Comparison of ENCODE assay signal across 41 mouse cellular contexts in genomic region chr7:28545891-28546210, GRCm38 (mm10). TPM values are rescaled to one million over a fixed set of nuclear protein-coding genes. Genes with fewer than 3 reads are reported as not detected.
A peak's percentile ranks its signal among the peaks of the same experiment; 100 is the strongest.
DNase-seq lines count a peak whose midpoint lies in the region; ATAC-seq and TF ChIP-seq lines count a peak whose summit lies in the region.
"Had no signal": no experiment of that assay in that cellular context is flagged by ENCODE, and none has a peak within 500 bp of the region (broad histone marks: within the 10 kb centered on the region; RNA-seq: fewer than 3 reads in every experiment).

No protein-coding gene starts in this region.

- H3K4me1 ChIP-seq in hindbrain, embryonic 14.5 days (replicated peaks; ENCODE audit: control insufficient read depth, insufficient read depth, low read length): peaks cover 10% of the 10 kb centered on the region; the same call in 1 of the 2 replicates
- peaks cover 15% of the 10 kb centered on the region for H3K4me1 ChIP-seq in hindbrain, embryonic 16.5 days (ENCODE audit: control insufficient read depth, insufficient read depth, low read depth, low read length)
- H3K4me1 ChIP-seq in midbrain, embryonic 13.5 days (replicated peaks): peaks cover 24% of the 10 kb centered on the region
- H3K4me1 ChIP-seq in midbrain, embryonic 11.5 days (ENCODE audit: control insufficient read depth, insufficient read depth, low read length): peaks cover 15% of the 10 kb centered on the region
- peaks cover 4 to 6% of the 10 kb centered on the region in 2 experiments; a peak in 2 of 4 replicates for H3K4me1 ChIP-seq in CH12.LX (ENCODE audit: control insufficient read depth in 1 of 2, insufficient read depth in 2 of 2)
- peaks cover 18% of the 10 kb centered on the region for H3K4me1 ChIP-seq in embryonic facial prominence, embryonic 13.5 days

- intact Hi-C loops in gastrocnemius, postnatal 36 days (cut with DNase I): no loop called here

- no peak overlapping the region for H3K27ac ChIP-seq in hindbrain, embryonic 14.5 days
- no peak overlapping the region for H3K27ac ChIP-seq in hindbrain, embryonic 16.5 days (ENCODE audit: low read depth, low read length)
- H3K27ac ChIP-seq in midbrain, embryonic 13.5 days: no peak overlapping the region
- H3K27ac ChIP-seq in midbrain, embryonic 11.5 days (ENCODE audit: low read depth, low read length): no peak overlapping the region
- H3K27ac ChIP-seq in CH12.LX (ENCODE audit: insufficient read depth, low read depth): no peak overlapping the region
- H3K27ac ChIP-seq in embryonic facial prominence, embryonic 13.5 days: no peak overlapping the region
- H3K27ac ChIP-seq: gastrocnemius, adult 2 months; heart, adult 2 months; heart, embryonic 13.5 days; limb, embryonic 13.5 days had no signal

- TF ChIP-seq EP300 in CH12.LX (IDR thresholded peaks at IDR 0.05; ENCODE audit: low read length): no peak

- DNase-seq in hindbrain, embryonic 14.5 days (ENCODE audit: low spot score): no peak
- no peak for DNase-seq in midbrain, embryonic 11.5 days (ENCODE audit: low spot score, missing footprints)
- DNase-seq in CH12.LX (ENCODE audit: extremely low read depth): no peak
- no peak for DNase-seq in gastrocnemius, postnatal 36 days
- DNase-seq: adrenal gland, postnatal 25 days; B cell, adult 2 months; cerebellum, adult 11-12 months; cerebellum, adult 9-11 months; embryo, embryonic 11 days; heart, adult 2 months; heart, postnatal 10 days; kidney, adult 18-20 months; kidney, postnatal 36 days; lung, postnatal 4 days; right cerebral cortex, postnatal 25 days; spleen, adult 18-20 months; thymus, adult 2 months; thymus, postnatal 36 days had no signal

- H3K4me2 ChIP-seq in hindbrain, embryonic 14.5 days (replicated peaks): peak overlapping the region; percentile 55; the same call in 1 of the 2 replicates
- no peak overlapping the region for H3K4me2 ChIP-seq in hindbrain, embryonic 16.5 days (ENCODE audit: low read length)
- H3K4me2 ChIP-seq in midbrain, embryonic 13.5 days (replicated peaks): peak overlapping the region; percentile 60; the same call in 1 of the 2 replicates
- no peak overlapping the region for H3K4me2 ChIP-seq in midbrain, embryonic 11.5 days
- no peak overlapping the region for H3K4me2 ChIP-seq in CH12.LX (ENCODE audit: insufficient read depth, low read depth, poor library complexity, severe bottlenecking)
- 0 out of 2 replicates have a peak overlapping the region, but pooled peaks have one; percentile 57 for H3K4me2 ChIP-seq in embryonic facial prominence, embryonic 13.5 days

- no peaks in the 10 kb centered on the region for H3K36me3 ChIP-seq in hindbrain, embryonic 14.5 days (replicated peaks; ENCODE audit: control insufficient read depth, insufficient read depth)
- H3K36me3 ChIP-seq in hindbrain, embryonic 16.5 days (ENCODE audit: control insufficient read depth, insufficient read depth, low read length): no peaks in the 10 kb centered on the region
- H3K36me3 ChIP-seq in midbrain, embryonic 13.5 days: no peaks in the 10 kb centered on the region
- no peaks in the 10 kb centered on the region for H3K36me3 ChIP-seq in midbrain, embryonic 11.5 days (ENCODE audit: control insufficient read depth, insufficient read depth, low read length)
- H3K36me3 ChIP-seq in CH12.LX (replicated peaks in 1 of 2; ENCODE audit: control insufficient read depth in 1 of 2, insufficient read depth in 1 of 2, low read length in 1 of 2): no peaks in the 10 kb centered on the region
- H3K36me3 ChIP-seq in embryonic facial prominence, embryonic 13.5 days: no peaks in the 10 kb centered on the region
- H3K36me3 ChIP-seq: G1E; heart, embryonic 13.5 days; limb, embryonic 13.5 days had no signal

- no peak for TF ChIP-seq CTCF in CH12.LX (conservative IDR thresholded peaks at IDR 0.05 in 1 of 2, IDR thresholded peaks at IDR 0.05 in 1 of 2; ENCODE audit: low read depth in 2 of 2, low read length in 2 of 2)

- no peaks in the 10 kb centered on the region for H3K79me2 ChIP-seq in CH12.LX (replicated peaks; ENCODE audit: control insufficient read depth, extremely low read depth, insufficient read depth, poor library complexity, severe bottlenecking)

- peaks cover 42% of the 10 kb centered on the region for H3K27me3 ChIP-seq in hindbrain, embryonic 14.5 days (ENCODE audit: control insufficient read depth, insufficient read depth, low read length)
- H3K27me3 ChIP-seq in hindbrain, embryonic 16.5 days (replicated peaks; ENCODE audit: control insufficient read depth, insufficient read depth, low read length): peaks cover 20% of the 10 kb centered on the region
- H3K27me3 ChIP-seq in midbrain, embryonic 13.5 days: peaks cover 55% of the 10 kb centered on the region
- H3K27me3 ChIP-seq in midbrain, embryonic 11.5 days (ENCODE audit: control insufficient read depth, insufficient read depth, low read length): peaks cover 18% of the 10 kb centered on the region
- peaks cover 9% of the 10 kb centered on the region for H3K27me3 ChIP-seq in CH12.LX (replicated peaks)
- H3K27me3 ChIP-seq in embryonic facial prominence, embryonic 13.5 days: peaks cover 61% of the 10 kb centered on the region

- H3K4me3 ChIP-seq in hindbrain, embryonic 14.5 days (replicated peaks; ENCODE audit: low read length): no peak overlapping the region
- H3K4me3 ChIP-seq in hindbrain, embryonic 16.5 days (ENCODE audit: low read length): no peak overlapping the region
- no peak overlapping the region for H3K4me3 ChIP-seq in midbrain, embryonic 13.5 days (replicated peaks)
- no peak overlapping the region for H3K4me3 ChIP-seq in midbrain, embryonic 11.5 days (ENCODE audit: low read depth, low read length)
- H3K4me3 ChIP-seq in CH12.LX (replicated peaks in 1 of 3; ENCODE audit: low read depth in 2 of 3, low read length in 2 of 3, poor library complexity in 1 of 3): no peak overlapping the region
- no peak overlapping the region for H3K4me3 ChIP-seq in embryonic facial prominence, embryonic 13.5 days
- H3K4me3 ChIP-seq: heart, adult 2 months had no signal

- dilution Hi-C loops in CH12.LX (cut with MboI; ENCODE audit: extremely low pct_ligation_motif_present, extremely low pct_unique_long_range_greater_than_20kb, low sequenced_read_pairs): no loop called here

- in situ Hi-C loops in CH12.LX (cut with MboI; ENCODE audit: low pct_ligation_motif_present, low pct_unique_long_range_greater_than_20kb, low sequenced_read_pairs): no loop called here

- no peak overlapping the region for H3K9ac ChIP-seq in hindbrain, embryonic 14.5 days
- H3K9ac ChIP-seq in hindbrain, embryonic 16.5 days (ENCODE audit: low read depth, low read length): no peak overlapping the region
- no peak overlapping the region for H3K9ac ChIP-seq in midbrain, embryonic 13.5 days (replicated peaks)
- H3K9ac ChIP-seq in midbrain, embryonic 11.5 days (ENCODE audit: low read length): no peak overlapping the region
- H3K9ac ChIP-seq in CH12.LX (ENCODE audit: insufficient read depth, low read depth): no peak overlapping the region
- no peak overlapping the region for H3K9ac ChIP-seq in embryonic facial prominence, embryonic 13.5 days

- no peak for TF ChIP-seq RAD21 in CH12.LX (IDR thresholded peaks at IDR 0.05; ENCODE audit: low read depth, low read length)

- no peaks in the 10 kb centered on the region for H3K9me3 ChIP-seq in hindbrain, embryonic 14.5 days (ENCODE audit: control insufficient read depth, low read length)
- H3K9me3 ChIP-seq in hindbrain, embryonic 16.5 days (ENCODE audit: control insufficient read depth, low read length): no peaks in the 10 kb centered on the region
- no peaks in the 10 kb centered on the region for H3K9me3 ChIP-seq in midbrain, embryonic 13.5 days
- no peaks in the 10 kb centered on the region for H3K9me3 ChIP-seq in midbrain, embryonic 11.5 days (ENCODE audit: control insufficient read depth, low read length)
- H3K9me3 ChIP-seq in CH12.LX (replicated peaks; ENCODE audit: low read length): no peaks in the 10 kb centered on the region
- H3K9me3 ChIP-seq in embryonic facial prominence, embryonic 13.5 days: no peaks in the 10 kb centered on the region
- H3K9me3 ChIP-seq: heart, embryonic 13.5 days; limb, embryonic 13.5 days had no signal

- 49% methylated on average over 7 of the region's 7 CpGs for WGBS in hindbrain, embryonic 14.5 days
- 45% methylated on average over 7 of the region's 7 CpGs for WGBS in hindbrain, embryonic 16.5 days
- WGBS in midbrain, embryonic 13.5 days: 42% methylated on average over 7 of the region's 7 CpGs
- WGBS in midbrain, embryonic 11.5 days: 46% methylated on average over 7 of the region's 7 CpGs
- WGBS in embryonic facial prominence, embryonic 13.5 days: 34% methylated on average over 7 of the region's 7 CpGs

- TF ChIP-seq POLR2A in CH12.LX (IDR thresholded peaks at IDR 0.05; ENCODE audit: low read depth, low read length): no peak

- no peak for ATAC-seq in hindbrain, embryonic 14.5 days (ENCODE audit: low FRiP score)
- no peak for ATAC-seq in hindbrain, embryonic 16.5 days
- no peak for ATAC-seq in midbrain, embryonic 13.5 days
- no peak for ATAC-seq in midbrain, embryonic 11.5 days (ENCODE audit: low FRiP score)
- ATAC-seq in embryonic facial prominence, embryonic 13.5 days (ENCODE audit: insufficient number of reproducible peaks, insufficient read depth, low FRiP score, low TSS enrichment, low read depth): no peak
- ATAC-seq: forebrain, embryonic 14.5 days; inflammation-experienced regulatory T-cells, adult 6 months; Patski had no signal

RNA-seq across cellular contexts. Expression of gene Nccrp1, which starts 1.2 kb away (rescaled TPM):
- 0.12 and 0.13 TPM in 2 replicates for polyA plus RNA-seq in hindbrain, embryonic 14.5 days (2014; fragmentation: Nextera tagmentation; extraction: Ambion mirVana)
- polyA plus RNA-seq in hindbrain, embryonic 16.5 days (2015; fragmentation: Nextera tagmentation; extraction: Ambion mirVana): 0.14 TPM in 1 of 2 replicates, not detected in the other
- polyA plus RNA-seq in midbrain, embryonic 13.5 days (2015; fragmentation: Nextera tagmentation; extraction: Ambion mirVana): not detected in 2 replicates
- not detected in 2 replicates for polyA plus RNA-seq in midbrain, embryonic 11.5 days (2014; fragmentation: Nextera tagmentation; extraction: Ambion mirVana)
- not detected in 2 replicates for total RNA-seq in CH12.LX (2012; rRNA removed)
- not detected in 2 replicates for total RNA-seq in CH12.LX (2014; rRNA removed)
- not detected in 2 replicates for polyA plus RNA-seq in CH12.LX (2012; ENCODE audit: insufficient read length, low read depth)
- 0.18 TPM in 1 of 2 replicates, not detected in the other for polyA plus RNA-seq in embryonic facial prominence, embryonic 13.5 days (2015; fragmentation: Nextera tagmentation; extraction: Ambion mirVana)
- not detected for total RNA-seq in gastrocnemius, postnatal 36 days (2021)
- total RNA-seq: adrenal gland, postnatal 25 days; G1E; gastrocnemius, adult 2 months; gastrocnemius, postnatal 4 days; heart, adult 2 months; heart, postnatal 10 days; hematopoietic stem cell, adult 5-6 weeks had no signal
- polyA plus RNA-seq: forebrain, embryonic 14.5 days; heart, adult 2 months; heart, embryonic 13.5 days; kidney, embryonic 16.5 days; limb, embryonic 13.5 days; liver, embryonic 11.5 days; liver, embryonic 16.5 days; lung, embryonic 16.5 days; Patski had no signal

RNA-seq across cellular contexts. Expression of gene Sycn, which starts 5.2 kb away (rescaled TPM):
- polyA plus RNA-seq in hindbrain, embryonic 14.5 days (2014; fragmentation: Nextera tagmentation; extraction: Ambion mirVana): not detected in 2 replicates
- not detected in 2 replicates for polyA plus RNA-seq in hindbrain, embryonic 16.5 days (2015; fragmentation: Nextera tagmentation; extraction: Ambion mirVana)
- not detected in 2 replicates for polyA plus RNA-seq in midbrain, embryonic 13.5 days (2015; fragmentation: Nextera tagmentation; extraction: Ambion mirVana)
- polyA plus RNA-seq in midbrain, embryonic 11.5 days (2014; fragmentation: Nextera tagmentation; extraction: Ambion mirVana): not detected in 2 replicates
- total RNA-seq in CH12.LX (2012; rRNA removed) (not detected in 2 replicates), CH12.LX (2014; rRNA removed) (not detected in 2 replicates)
- polyA plus RNA-seq in CH12.LX (2012; ENCODE audit: insufficient read length, low read depth): not detected in 2 replicates
- not detected in 2 replicates for polyA plus RNA-seq in embryonic facial prominence, embryonic 13.5 days (2015; fragmentation: Nextera tagmentation; extraction: Ambion mirVana)
- not detected for total RNA-seq in gastrocnemius, postnatal 36 days (2021)
- total RNA-seq: adrenal gland, postnatal 25 days; G1E; gastrocnemius, adult 2 months; gastrocnemius, postnatal 4 days; heart, adult 2 months; heart, postnatal 10 days; hematopoietic stem cell, adult 5-6 weeks; layer of hippocampus, adult 8-10 months; layer of hippocampus, postnatal 25 days; left cerebral cortex, adult 8-10 months; left cerebral cortex, postnatal 36 days had no signal
- polyA plus RNA-seq: embryonic facial prominence, embryonic 14.5 days; forebrain, embryonic 14.5 days; frontal cortex, adult 2 months; G1E; heart, adult 2 months; heart, embryonic 13.5 days; inflammation-experienced regulatory T-cells, adult 6 months; kidney, embryonic 16.5 days; limb, embryonic 13.5 days; liver, embryonic 11.5 days; lung, embryonic 16.5 days; neural tube, embryonic 14.5 days; Patski had no signal

RNA-seq across cellular contexts. Expression of gene Ifnl3, which starts 23.2 kb away (rescaled TPM):
- not detected in 2 replicates for polyA plus RNA-seq in hindbrain, embryonic 14.5 days (2014; fragmentation: Nextera tagmentation; extraction: Ambion mirVana)
- polyA plus RNA-seq in hindbrain, embryonic 16.5 days (2015; fragmentation: Nextera tagmentation; extraction: Ambion mirVana): not detected in 2 replicates
- not detected in 2 replicates for polyA plus RNA-seq in midbrain, embryonic 13.5 days (2015; fragmentation: Nextera tagmentation; extraction: Ambion mirVana)
- not detected in 2 replicates for polyA plus RNA-seq in midbrain, embryonic 11.5 days (2014; fragmentation: Nextera tagmentation; extraction: Ambion mirVana)
- total RNA-seq in CH12.LX (2012; rRNA removed) (not detected in 2 replicates), CH12.LX (2014; rRNA removed) (not detected in 2 replicates)
- polyA plus RNA-seq in CH12.LX (2012; ENCODE audit: insufficient read length, low read depth): not detected in 2 replicates
- not detected in 2 replicates for polyA plus RNA-seq in embryonic facial prominence, embryonic 13.5 days (2015; fragmentation: Nextera tagmentation; extraction: Ambion mirVana)
- total RNA-seq in gastrocnemius, postnatal 36 days (2021): not detected
- total RNA-seq: adrenal gland, postnatal 25 days; G1E; gastrocnemius, adult 2 months; gastrocnemius, postnatal 4 days; heart, adult 2 months; heart, postnatal 10 days; hematopoietic stem cell, adult 5-6 weeks; layer of hippocampus, adult 8-10 months; layer of hippocampus, postnatal 25 days; left cerebral cortex, adult 8-10 months; left cerebral cortex, postnatal 36 days had no signal
- polyA plus RNA-seq: embryonic facial prominence, embryonic 14.5 days; forebrain, embryonic 14.5 days; frontal cortex, adult 2 months; G1E; heart, adult 2 months; heart, embryonic 13.5 days; inflammation-experienced regulatory T-cells, adult 6 months; kidney, embryonic 16.5 days; limb, embryonic 13.5 days; liver, embryonic 11.5 days; liver, embryonic 16.5 days; lung, embryonic 16.5 days; neural tube, embryonic 14.5 days; Patski had no signal

RNA-seq across cellular contexts. Expression of gene Ifnl2, which starts 35.6 kb away (rescaled TPM):
- not detected in 2 replicates for polyA plus RNA-seq in hindbrain, embryonic 14.5 days (2014; fragmentation: Nextera tagmentation; extraction: Ambion mirVana)
- not detected in 2 replicates for polyA plus RNA-seq in hindbrain, embryonic 16.5 days (2015; fragmentation: Nextera tagmentation; extraction: Ambion mirVana)
- not detected in 2 replicates for polyA plus RNA-seq in midbrain, embryonic 13.5 days (2015; fragmentation: Nextera tagmentation; extraction: Ambion mirVana)
- not detected in 2 replicates for polyA plus RNA-seq in midbrain, embryonic 11.5 days (2014; fragmentation: Nextera tagmentation; extraction: Ambion mirVana)
- total RNA-seq in CH12.LX (2012; rRNA removed) (not detected in 2 replicates), CH12.LX (2014; rRNA removed) (not detected in 2 replicates)
- polyA plus RNA-seq in CH12.LX (2012; ENCODE audit: insufficient read length, low read depth): not detected in 2 replicates
- not detected in 2 replicates for polyA plus RNA-seq in embryonic facial prominence, embryonic 13.5 days (2015; fragmentation: Nextera tagmentation; extraction: Ambion mirVana)
- total RNA-seq in gastrocnemius, postnatal 36 days (2021): not detected
- total RNA-seq: adrenal gland, postnatal 25 days; gastrocnemius, adult 2 months; gastrocnemius, postnatal 4 days; heart, adult 2 months; heart, postnatal 10 days; hematopoietic stem cell, adult 5-6 weeks; layer of hippocampus, adult 8-10 months; layer of hippocampus, postnatal 25 days; left cerebral cortex, adult 8-10 months; left cerebral cortex, postnatal 36 days had no signal
- polyA plus RNA-seq: embryonic facial prominence, embryonic 14.5 days; forebrain, embryonic 14.5 days; frontal cortex, adult 2 months; G1E; heart, adult 2 months; heart, embryonic 13.5 days; inflammation-experienced regulatory T-cells, adult 6 months; kidney, embryonic 16.5 days; limb, embryonic 13.5 days; liver, embryonic 11.5 days; liver, embryonic 16.5 days; lung, embryonic 16.5 days; neural tube, embryonic 14.5 days; Patski had no signal

RNA-seq across cellular contexts. Expression of gene Samd4b, which starts 52.1 kb away (rescaled TPM):
- 26.8 and 27.6 TPM in 2 replicates for polyA plus RNA-seq in hindbrain, embryonic 14.5 days (2014; fragmentation: Nextera tagmentation; extraction: Ambion mirVana)
- 11.1 and 23.4 TPM in 2 replicates for polyA plus RNA-seq in hindbrain, embryonic 16.5 days (2015; fragmentation: Nextera tagmentation; extraction: Ambion mirVana)
- polyA plus RNA-seq in midbrain, embryonic 13.5 days (2015; fragmentation: Nextera tagmentation; extraction: Ambion mirVana): 20.0 and 25.7 TPM in 2 replicates
- 23.8 and 27.8 TPM in 2 replicates for polyA plus RNA-seq in midbrain, embryonic 11.5 days (2014; fragmentation: Nextera tagmentation; extraction: Ambion mirVana)
- total RNA-seq in CH12.LX (2012; rRNA removed) (7.7 and 10.0 TPM in 2 replicates), CH12.LX (2014; rRNA removed) (2.7 and 3.7 TPM in 2 replicates)
- polyA plus RNA-seq in CH12.LX (2012; ENCODE audit: insufficient read length, low read depth): 18.0 and 24.6 TPM in 2 replicates
- 32.8 and 33.3 TPM in 2 replicates for polyA plus RNA-seq in embryonic facial prominence, embryonic 13.5 days (2015; fragmentation: Nextera tagmentation; extraction: Ambion mirVana)
- total RNA-seq in gastrocnemius, postnatal 36 days (2021): 10 to 100 TPM; 11.6 to 13.9 TPM

Comparison
In these comparisons a context has a peak if more than half of its experiments do, and no peak if none do; other contexts are left out.
1. H3K4me2 ChIP-seq: peak in hindbrain, embryonic 14.5 days (single experiment), midbrain, embryonic 13.5 days (single experiment) and embryonic facial prominence, embryonic 13.5 days (single experiment); none in hindbrain, embryonic 16.5 days (single experiment), midbrain, embryonic 11.5 days (single experiment) and CH12.LX (single experiment).